Mouse (Mus musculus): Measurements from ENCODE around the gene Ebf1. TPM values are rescaled to one million over a fixed set of nuclear protein-coding genes. Genes with fewer than 3 reads are reported as not detected.

Ebf1 gene
- total and polyA plus RNA-seq, 2 experiments from 2014 or later, result 27.1 to 30.0 TPM

GRCm38 (mm10) chr11:44784255-44785029 is 167.3 kb downstream of the Ebf1 start:
- H3K4me2 ChIP-seq (ENCODE audit: low read depth, low read length, poor library complexity, severe bottlenecking), result no peak overlapping the region
- H3K27me3 ChIP-seq (ENCODE audit: insufficient read depth, low read length), result no peaks in the 10 kb centered on the region

GRCm38 (mm10) chr11:44785063-44785462 is 167.9 kb downstream of the Ebf1 start:
- no peak overlapping the region for H3K9ac ChIP-seq (replicated peaks; ENCODE audit: low read length, poor library complexity, severe bottlenecking)
- no peaks in the 10 kb centered on the region for H3K4me1 ChIP-seq (ENCODE audit: insufficient read depth, low read length)
- ATAC-seq (ENCODE audit: low FRiP score) (no peak), DNase-seq (ENCODE audit: low spot score) (no peak)
- WGBS, result 47% methylated on average over 7 of the region's 7 CpGs
- no peak overlapping the region for H3K27ac ChIP-seq (ENCODE audit: low read depth, low read length)
- no peak overlapping the region for H3K4me2 ChIP-seq (ENCODE audit: low read depth, low read length, poor library complexity, severe bottlenecking)
- H3K27me3 ChIP-seq (ENCODE audit: insufficient read depth, low read length), result no peaks in the 10 kb centered on the region
- H3K36me3 ChIP-seq (ENCODE audit: insufficient read depth, low read length), result no peaks in the 10 kb centered on the region
- no peak for TF ChIP-seq CTCF (IDR thresholded peaks at IDR 0.05)
- no peak overlapping the region for H3K4me3 ChIP-seq (ENCODE audit: low read depth, low read length)
- no peaks in the 10 kb centered on the region for H3K9me3 ChIP-seq (ENCODE audit: low read length)

More at GRCm38 (mm10) chr11:44784255-44785029, 167.3 kb downstream of the Ebf1 start:
- Histone ChIP-seq H3K36me3 (ENCODE audit: insufficient read depth, low read length) (no peaks in the 10 kb centered on the region), H3K4me1 (ENCODE audit: insufficient read depth, low read length) (no peaks in the 10 kb centered on the region), H3K4me3 (ENCODE audit: low read depth, low read length) (no peak overlapping the region), H3K9me3 (ENCODE audit: low read length) (no peaks in the 10 kb centered on the region), H3K27ac (ENCODE audit: low read depth, low read length) (no peak overlapping the region), H3K9ac (replicated peaks; ENCODE audit: low read length, poor library complexity, severe bottlenecking) (no peak overlapping the region)
- no peak for DNase-seq (ENCODE audit: low spot score)
- 70% methylated on average over 14 of the region's 14 CpGs for WGBS
- ATAC-seq (ENCODE audit: low FRiP score), result no peak
- TF ChIP-seq CTCF (IDR thresholded peaks at IDR 0.05), result no peak

- 45% methylated on average over 5 of the region's 5 CpGs for WGBS
- Histone ChIP-seq H3K9ac (replicated peaks; ENCODE audit: low read length, poor library complexity, severe bottlenecking) (no peak overlapping the region), H3K4me1 (ENCODE audit: insufficient read depth, low read length) (no peaks in the 10 kb centered on the region), H3K4me2 (ENCODE audit: low read depth, low read length, poor library complexity, severe bottlenecking) (no peak overlapping the region), H3K27me3 (ENCODE audit: insufficient read depth, low read length) (no peaks in the 10 kb centered on the region), H3K4me3 (ENCODE audit: low read depth, low read length) (no peak overlapping the region), H3K27ac (ENCODE audit: low read depth, low read length) (no peak overlapping the region), H3K36me3 (ENCODE audit: insufficient read depth, low read length) (no peaks in the 10 kb centered on the region), H3K9me3 (ENCODE audit: low read length) (no peaks in the 10 kb centered on the region)
- ATAC-seq (ENCODE audit: low FRiP score) (no peak), DNase-seq (ENCODE audit: low spot score) (no peak)
- TF ChIP-seq CTCF (IDR thresholded peaks at IDR 0.05), result no peak
These were observed 168.4 kb downstream of the Ebf1 start for GRCm38 (mm10) chr11:44785479-44785878.

GRCm38 (mm10) chr11:44788003-44788402 is 170.9 kb downstream of the Ebf1 start:
- 81% methylated on average over 1 of the region's 1 CpGs for WGBS
- Histone ChIP-seq H3K9ac (replicated peaks; ENCODE audit: low read length, poor library complexity, severe bottlenecking) (no peak overlapping the region), H3K4me3 (ENCODE audit: low read depth, low read length) (no peak overlapping the region), H3K4me2 (ENCODE audit: low read depth, low read length, poor library complexity, severe bottlenecking) (no peak overlapping the region), H3K27me3 (ENCODE audit: insufficient read depth, low read length) (no peaks in the 10 kb centered on the region), H3K9me3 (ENCODE audit: low read length) (no peaks in the 10 kb centered on the region), H3K27ac (ENCODE audit: low read depth, low read length) (no peak overlapping the region), H3K36me3 (ENCODE audit: insufficient read depth, low read length) (no peaks in the 10 kb centered on the region), H3K4me1 (ENCODE audit: insufficient read depth, low read length) (no peaks in the 10 kb centered on the region)
- DNase-seq (ENCODE audit: low spot score) (no peak), ATAC-seq (ENCODE audit: low FRiP score) (no peak)
- no peak for TF ChIP-seq CTCF (IDR thresholded peaks at IDR 0.05)

GRCm38 (mm10) chr11:44792816-44793215 is 175.7 kb downstream of the Ebf1 start:
- Histone ChIP-seq H3K9me3 (ENCODE audit: low read length) (no peaks in the 10 kb centered on the region), H3K27me3 (ENCODE audit: insufficient read depth, low read length) (no peaks in the 10 kb centered on the region), H3K4me1 (ENCODE audit: insufficient read depth, low read length) (no peaks in the 10 kb centered on the region), H3K36me3 (ENCODE audit: insufficient read depth, low read length) (no peaks in the 10 kb centered on the region), H3K4me3 (ENCODE audit: low read depth, low read length) (no peak overlapping the region), H3K4me2 (ENCODE audit: low read depth, low read length, poor library complexity, severe bottlenecking) (no peak overlapping the region), H3K9ac (replicated peaks; ENCODE audit: low read length, poor library complexity, severe bottlenecking) (no peak overlapping the region), H3K27ac (ENCODE audit: low read depth, low read length) (no peak overlapping the region)
- TF ChIP-seq CTCF (IDR thresholded peaks at IDR 0.05), result no peak
- DNase-seq (ENCODE audit: low spot score), result no peak
- 15% methylated on average over 3 of the region's 3 CpGs for WGBS
- no peak for ATAC-seq (ENCODE audit: low FRiP score)

GRCm38 (mm10) chr11:44794883-44795282 is 177.8 kb downstream of the Ebf1 start:
- ATAC-seq (ENCODE audit: low FRiP score) (no peak), DNase-seq (ENCODE audit: low spot score) (no peak)
- TF ChIP-seq CTCF (IDR thresholded peaks at IDR 0.05), result no peak
- 95% methylated on average over 4 of the region's 4 CpGs for WGBS
- H3K4me2 ChIP-seq (ENCODE audit: low read depth, low read length, poor library complexity, severe bottlenecking), result no peak overlapping the region
- H3K4me1 ChIP-seq (ENCODE audit: insufficient read depth, low read length), result no peaks in the 10 kb centered on the region
- H3K36me3 ChIP-seq (ENCODE audit: insufficient read depth, low read length), result no peaks in the 10 kb centered on the region
- H3K9me3 ChIP-seq (ENCODE audit: low read length), result no peaks in the 10 kb centered on the region
- no peaks in the 10 kb centered on the region for H3K27me3 ChIP-seq (ENCODE audit: insufficient read depth, low read length)
- H3K4me3 ChIP-seq (ENCODE audit: low read depth, low read length), result no peak overlapping the region
- no peak overlapping the region for H3K9ac ChIP-seq (replicated peaks; ENCODE audit: low read length, poor library complexity, severe bottlenecking)
- H3K27ac ChIP-seq (ENCODE audit: low read depth, low read length), result no peak overlapping the region

Data from midbrain, postnatal 0 days (tissue).